8 mouse cellular contexts compared by ENCODE assay signal in the genomic region with DNA sequence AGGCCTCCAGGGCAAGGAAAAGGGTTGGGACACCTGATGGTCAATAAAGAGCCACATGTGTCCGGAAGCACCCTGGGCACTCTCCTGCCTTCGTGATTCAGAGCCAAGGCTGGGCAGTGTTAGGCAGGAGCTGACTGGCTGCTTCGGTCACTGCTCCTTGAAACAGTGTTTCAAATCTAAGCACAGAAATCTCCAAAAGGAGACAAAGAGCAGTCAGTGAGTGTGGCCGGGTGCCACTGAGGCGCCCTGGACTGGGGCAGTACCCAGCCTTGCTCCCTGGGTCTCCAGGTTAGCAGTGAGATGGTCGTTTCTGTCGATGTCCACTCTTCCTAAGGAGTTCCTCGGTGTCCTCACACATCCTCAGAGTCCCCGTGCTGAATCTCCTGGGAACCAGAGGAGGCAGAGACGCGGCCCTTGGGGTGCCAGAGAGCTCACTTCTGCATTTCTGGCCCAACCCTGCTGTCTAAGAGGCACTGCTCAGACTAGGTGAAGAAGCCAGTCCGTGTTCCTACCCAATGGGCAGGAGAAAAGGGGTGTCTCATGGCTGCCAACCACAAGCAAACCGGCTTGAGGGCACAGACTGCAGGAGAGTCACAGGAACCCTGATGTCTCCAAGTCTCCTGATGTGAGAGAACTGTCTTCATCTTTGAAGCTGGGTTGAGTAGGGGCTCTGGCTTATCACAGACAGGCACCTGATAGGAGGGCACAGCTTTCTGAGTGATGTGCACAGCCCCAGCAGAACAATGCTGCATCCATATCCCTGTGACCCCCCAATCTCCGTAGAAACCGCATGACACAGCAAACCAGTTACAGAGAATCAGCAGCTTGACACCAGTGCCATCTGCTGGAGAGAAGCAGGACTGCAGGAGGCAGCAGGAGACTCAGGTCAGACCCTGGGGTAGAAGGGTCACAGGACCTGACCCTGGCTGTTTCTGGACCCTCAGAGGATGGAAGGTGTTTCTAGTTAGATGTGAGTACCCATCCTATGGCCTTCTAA. TPM values are rescaled to one million over a fixed set of nuclear protein-coding genes. Genes with fewer than 3 reads are reported as not detected.
A peak's percentile ranks its signal among the peaks of the same experiment; 100 is the strongest.
DNase-seq lines count a peak whose midpoint lies in the region; ATAC-seq and TF ChIP-seq lines count a peak whose summit lies in the region.

No protein-coding gene starts in this region.

- 68% methylated on average over 15 of the region's 15 CpGs for WGBS in lung, postnatal 0 days

- intact Hi-C loops in heart, postnatal 10 days (cut with DNase I) = loop anchor here (1.0 to 5.0 kb wide), 4 partner anchors 37 to 152 kb away; no protein-coding TSS in a partner anchor

- no peak overlapping the region for H3K4me3 ChIP-seq in lung, postnatal 0 days (ENCODE audit: low read depth, low read length)

- H3K27ac ChIP-seq in lung, postnatal 0 days (ENCODE audit: low read length) = no peak overlapping the region

- H3K27me3 ChIP-seq in lung, postnatal 0 days (replicated peaks; ENCODE audit: insufficient read depth, low read length) = no peaks in the 10 kb centered on the region

- peak; percentile 97 for TF ChIP-seq CTCF in brain, embryonic 14.5 days (IDR thresholded peaks at IDR 0.05; ENCODE audit: borderline replicate concordance, extremely low read depth, insufficient read depth, insufficient read length)
- peak; percentile 100 for TF ChIP-seq CTCF in lung, postnatal 0 days (IDR thresholded peaks at IDR 0.05)

- no peaks in the 10 kb centered on the region for H3K4me1 ChIP-seq in lung, postnatal 0 days (ENCODE audit: insufficient read depth, low read depth, low read length)

- no peak overlapping the region for H3K9ac ChIP-seq in lung, postnatal 0 days (replicated peaks; ENCODE audit: low read depth)

- TF ChIP-seq EP300 in lung, postnatal 0 days (IDR thresholded peaks at IDR 0.05) = no peak

- no peaks in the 10 kb centered on the region for H3K36me3 ChIP-seq in lung, postnatal 0 days (ENCODE audit: insufficient read depth, low read length)

- H3K4me2 ChIP-seq in lung, postnatal 0 days (replicated peaks; ENCODE audit: low read depth, low read length) = no peak overlapping the region

- DNase-seq in ES-CJ7 (ENCODE audit: low read depth, low spot score) = peak; percentile 69
- peak; percentile 74 for DNase-seq in brain, embryonic 14.5 days (ENCODE audit: low read depth)
- peak; percentile 76 to 88 for DNase-seq in heart, postnatal 10 days
- peak; percentile 58 to 87 for DNase-seq in layer of hippocampus, adult 18-20 months (ENCODE audit: low spot score in 2 of 2)
- DNase-seq in lung, postnatal 0 days (ENCODE audit: low spot score) = peak; percentile 68
- peak; percentile 70 for DNase-seq in ovary, postnatal 36 days (ENCODE audit: low spot score)
- DNase-seq in thymus, postnatal 14 days = peak; percentile 78

- TF ChIP-seq POLR2A in brain, embryonic 14.5 days (IDR thresholded peaks at IDR 0.05; ENCODE audit: borderline replicate concordance, extremely low read depth, insufficient read depth, insufficient read length, poor library complexity, severe bottlenecking) = no peak

- no peaks in the 10 kb centered on the region for H3K9me3 ChIP-seq in lung, postnatal 0 days (ENCODE audit: low read length)

- ATAC-seq in erythroid progenitor cell, adult 5-6 weeks (replicated peaks; ENCODE audit: low FRiP score, poor library complexity, severe bottlenecking) = peak; percentile 53; the same call in 1 of the 2 replicates
- ATAC-seq in lung, postnatal 0 days = peak; percentile 31

RNA-seq across cellular contexts. Expression of a gene that starts 12.1 kb away (rescaled TPM):
- polyA plus RNA-seq in brain, embryonic 14.5 days (2012; rRNA removed) = 30.2 and 31.9 TPM in 2 replicates
- not detected in 2 replicates for total RNA-seq in erythroid progenitor cell, adult 5-6 weeks (2015; ENCODE audit: low replicate concordance)
- 0.64 TPM in 1 of 2 replicates, not detected in the other for total RNA-seq in erythroid progenitor cell, adult 5-6 weeks (2017; ENCODE audit: low replicate concordance)
- 1 to 10 TPM; 7.1 to 7.6 TPM for total RNA-seq in heart, postnatal 10 days (2021)
- total RNA-seq in layer of hippocampus, adult 18-20 months (2021) = 10 to 100 TPM; 45.4 to 45.5 TPM
- polyA plus RNA-seq in lung, postnatal 0 days (2015; fragmentation: Nextera tagmentation; extraction: Ambion mirVana) = 4.3 and 5.6 TPM in 2 replicates

RNA-seq across cellular contexts. Expression of a gene that starts 34.0 kb away (rescaled TPM):
- 1.0 and 1.6 TPM in 2 replicates for polyA plus RNA-seq in brain, embryonic 14.5 days (2012; rRNA removed)
- not detected in 2 replicates for total RNA-seq in erythroid progenitor cell, adult 5-6 weeks (2015; ENCODE audit: low replicate concordance)
- not detected in 2 replicates for total RNA-seq in erythroid progenitor cell, adult 5-6 weeks (2017; ENCODE audit: low replicate concordance)
- 1 to 10 TPM; 2.2 to 2.6 TPM for total RNA-seq in heart, postnatal 10 days (2021)
- 1 to 10 TPM; 6.7 to 7.2 TPM for total RNA-seq in layer of hippocampus, adult 18-20 months (2021)
- 1.6 and 3.0 TPM in 2 replicates for polyA plus RNA-seq in lung, postnatal 0 days (2015; fragmentation: Nextera tagmentation; extraction: Ambion mirVana)

Comparison
In these comparisons a context has a peak if more than half of its experiments do, and no peak if none do; other contexts are left out.
1. RNA of a gene that starts 12.1 kb away (total RNA-seq): 45.4 to 45.5 TPM in layer of hippocampus, adult 18-20 months and 7.1 to 7.6 TPM in heart, postnatal 10 days; 0.64 TPM in erythroid progenitor cell, adult 5-6 weeks; every median in the first group is over 4 times any median in the second.
2. Peak in every context shown above with its lines, with median percentiles within 50 percentile points of each other: DNase-seq.